Mouse (Mus musculus): Measurements from ENCODE around the gene Mlxipl.

DNA sequence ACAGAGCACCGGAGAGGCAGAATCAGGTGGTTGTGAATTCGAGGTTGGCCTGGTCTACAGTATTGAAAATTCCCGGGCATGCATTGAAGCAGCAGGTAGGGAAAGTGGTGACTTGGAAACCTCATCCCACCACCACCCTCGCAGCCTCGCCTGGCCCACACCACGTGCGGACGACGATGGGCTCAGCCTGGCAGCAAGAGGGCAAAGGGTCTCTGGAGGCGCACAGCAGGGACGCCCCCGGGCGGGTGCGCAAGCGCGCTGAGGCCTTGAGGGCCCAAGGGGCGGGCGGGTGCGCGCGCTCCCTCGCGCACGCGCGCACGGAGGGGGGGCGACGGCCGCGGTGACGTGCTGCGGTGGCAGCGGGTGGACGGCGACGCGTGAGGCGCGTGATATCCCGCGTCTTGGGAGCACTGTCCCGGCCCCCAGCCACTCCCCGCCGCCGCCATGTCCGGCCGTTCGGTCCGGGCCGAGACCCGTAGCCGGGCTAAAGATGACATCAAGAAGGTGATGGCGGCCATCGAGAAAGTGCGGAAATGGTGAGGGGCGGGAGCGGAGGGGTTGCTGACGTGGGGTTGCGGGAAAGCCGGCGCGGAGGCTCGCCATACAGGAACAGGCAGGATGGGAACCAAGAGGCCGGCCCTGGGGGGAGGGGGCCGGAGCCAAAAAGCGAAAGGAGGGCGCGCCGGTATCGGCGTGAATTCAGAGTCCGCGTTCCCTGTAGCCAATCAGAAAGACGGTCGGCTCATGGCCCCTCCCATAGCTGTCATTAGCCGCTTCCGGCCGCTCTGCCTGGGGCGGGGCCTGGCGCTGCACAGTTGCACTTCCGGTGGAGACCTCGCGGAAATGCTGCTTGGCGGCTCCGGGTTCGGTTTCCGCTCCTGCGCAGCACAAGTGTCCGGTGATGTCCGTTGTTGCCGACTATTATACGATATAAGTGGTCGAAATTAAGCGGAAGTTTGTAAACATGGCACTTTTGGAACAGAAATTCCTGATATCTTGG, 78.7 kb downstream of the Mlxipl start, which contains the start of gene Bcl7b:
- TF ChIP-seq EP300 (IDR thresholded peaks at IDR 0.05; ENCODE audit: low read depth) (no peak), CTCF (IDR thresholded peaks at IDR 0.05; ENCODE audit: low read depth) (peak; percentile 23; the same call in 1 of the 2 replicates)
